Mouse (Mus musculus) midbrain, embryonic 14.5 days (tissue): Measurements from ENCODE around the gene Slc35g3. TPM values are rescaled to one million over a fixed set of nuclear protein-coding genes. Genes with fewer than 3 reads are reported as not detected.

Experiments used
- ATAC-seq: fragments of 200-750 bp; cut with Nextera tagmentation; 2 replicates; pipeline ENCODE4 v1.8.0; 2017; ENCODE audit warnings: moderate number of reproducible peaks, moderate library complexity; ENCODE audit not compliant: low FRiP score, low TSS enrichment
- DNase-seq: peaks from one replicate; pipeline ENCODE4 v3.0.0-alpha.2; 2015
- H3K27ac ChIP-seq: fragments of 300-500 bp; sonication (generic); replicated peaks from 2 replicates; pipeline ENCODE4 v1.5.1; 2014; ENCODE audit warnings: mild to moderate bottlenecking, low read depth, low read length, moderate library complexity
- H3K27me3 ChIP-seq: fragments of 300-500 bp; sonication (generic); 2 replicates; pipeline ENCODE4 v1.6.1; 2014; ENCODE audit warnings: low read length, control low read depth, mixed read lengths; ENCODE audit not compliant: control insufficient read depth, insufficient read depth
- H3K36me3 ChIP-seq: fragments of 300-500 bp; sonication (generic); 2 replicates; pipeline ENCODE4 v1.6.1; 2014; ENCODE audit warnings: low read length, control low read depth; ENCODE audit not compliant: control insufficient read depth, insufficient read depth
- H3K4me1 ChIP-seq: fragments of 300-500 bp; sonication (generic); 2 replicates; pipeline ENCODE4 v1.6.1; 2014; ENCODE audit warnings: mild to moderate bottlenecking, antibody characterized with exemption, low read length, control low read depth; ENCODE audit not compliant: control insufficient read depth, insufficient read depth
- H3K4me2 ChIP-seq: fragments of 300-500 bp; sonication (generic); 2 replicates; pipeline ENCODE4 v1.6.1; 2014; ENCODE audit warnings: mild to moderate bottlenecking, low read length, moderate library complexity
- H3K4me3 ChIP-seq: fragments of 300-500 bp; sonication (generic); replicated peaks from 2 replicates; pipeline ENCODE4 v1.5.1; 2014; ENCODE audit warnings: low read depth, low read length
- H3K9ac ChIP-seq: fragments of 300-500 bp; sonication (generic); replicated peaks from 2 replicates; pipeline ENCODE4 v1.6.1; 2014; ENCODE audit warnings: mild to moderate bottlenecking, low read length, moderate library complexity
- H3K9me3 ChIP-seq: fragments of 300-500 bp; sonication (generic); 2 replicates; pipeline ENCODE4 v1.6.1; 2016; ENCODE audit warnings: low read length, control low read depth, mixed read lengths; ENCODE audit not compliant: control insufficient read depth
- WGBS: fragments of 180-500 bp; shearing (Covaris S2); extraction: QIAGEN DNeasy Blood & Tissue Kit; methylation state at CpG from one replicate; pipeline ENCODE4 v1.1.7; 2014; 5-methylcytosine and 5-hydroxymethylcytosine counted together
- polyA plus RNA-seq: library from polyadenylated mRNA; unstranded; fragments of >200 nt; fragmentation: Nextera tagmentation; extraction: Ambion mirVana; gene quantifications from 2 replicates; pipeline ENCODE4 v1.2.1, GENCODE M21; 2014

The Slc35g3 gene
- polyA plus RNA-seq, 1 experiment from 2014 or later, result 0.14 TPM

- no peak overlapping the region for H3K4me3 ChIP-seq
- no peaks in the 10 kb centered on the region for H3K9me3 ChIP-seq
- 68% methylated on average over 7 of the region's 7 CpGs for WGBS
- no peak overlapping the region for H3K4me2 ChIP-seq
- DNase-seq (no peak), ATAC-seq (no peak)
- no peak overlapping the region for H3K9ac ChIP-seq
- no peak overlapping the region for H3K27ac ChIP-seq
- peaks cover 23% of the 10 kb centered on the region for H3K4me1 ChIP-seq
- no peaks in the 10 kb centered on the region for H3K36me3 ChIP-seq
- H3K27me3 ChIP-seq, result no peaks in the 10 kb centered on the region
Measured at GRCm38 (mm10) chr11:69763551-69763950, 1.8 kb upstream of the Slc35g3 start.

GRCm38 (mm10) chr11:69760901-69761200, 917 bp downstream of the Slc35g3 start:
- Histone ChIP-seq H3K9me3 (no peaks in the 10 kb centered on the region), H3K9ac (peak overlapping the region; percentile 68; the same call in 1 of the 2 replicates), H3K4me2 (no peak overlapping the region), H3K36me3 (no peaks in the 10 kb centered on the region), H3K27me3 (no peaks in the 10 kb centered on the region), H3K4me1 (peaks cover 29% of the 10 kb centered on the region), H3K27ac (peak overlapping the region; percentile 99), H3K4me3 (no peak overlapping the region)
- WGBS, result 93% methylated on average over 7 of the region's 7 CpGs
- no peak for ATAC-seq
- no peak for DNase-seq

GRCm38 (mm10) chr11:69760160-69760900, 1.4 kb downstream of the Slc35g3 start:
- Histone ChIP-seq H3K4me2 (peak overlapping the region; percentile 82), H3K27me3 (no peaks in the 10 kb centered on the region), H3K36me3 (no peaks in the 10 kb centered on the region), H3K9ac (peak overlapping the region; percentile 68), H3K4me1 (peaks cover 35% of the 10 kb centered on the region), H3K9me3 (no peaks in the 10 kb centered on the region), H3K4me3 (peak overlapping the region; percentile 54; the same call in 1 of the 2 replicates), H3K27ac (peak overlapping the region; percentile 99)
- ATAC-seq, result no peak
- 74% methylated on average over 14 of the region's 14 CpGs for WGBS
- DNase-seq, result peak; percentile 17

GRCm38 (mm10) chr11:69758971-69759721, 2.6 kb downstream of the Slc35g3 start:
- Histone ChIP-seq H3K27me3 (no peaks in the 10 kb centered on the region), H3K9me3 (no peaks in the 10 kb centered on the region), H3K4me1 (peaks cover 41% of the 10 kb centered on the region), H3K9ac (peak overlapping the region; percentile 68), H3K27ac (peak overlapping the region; percentile 99), H3K4me3 (peak overlapping the region; percentile 54), H3K36me3 (no peaks in the 10 kb centered on the region), H3K4me2 (peak overlapping the region; percentile 82)
- ATAC-seq (peak; percentile 87), DNase-seq (peak; percentile 95)
- WGBS, result under 1% methylated on average over 37 of the region's 37 CpGs

GRCm38 (mm10) chr11:69758478-69758970, 3.2 kb downstream of the Slc35g3 start, which contains the start of gene Polr2a:
Gene Polr2a, minus strand, starts transcription at chr11:69758637.
- Histone ChIP-seq H3K4me3 (peak within 1 kb of the TSS; percentile 54), H3K27ac (peak within 1 kb of the TSS; percentile 99), H3K9ac (peak within 1 kb of the TSS; percentile 92), H3K9me3 (no peaks in the 10 kb centered on the region), H3K4me1 (peaks cover 41% of the 10 kb centered on the region), H3K36me3 (no peaks in the 10 kb centered on the region), H3K27me3 (no peaks in the 10 kb centered on the region), H3K4me2 (peak within 1 kb of the TSS; percentile 82)
- ATAC-seq, result peak; percentile 97
- WGBS, result 0% methylated on average over 35 of the region's 36 CpGs
- DNase-seq, result peak; percentile 99

GRCm38 (mm10) chr11:69758090-69758456, 3.7 kb downstream of the Slc35g3 start:
- peak overlapping the region; percentile 99 for H3K27ac ChIP-seq
- WGBS, result under 1% methylated on average over 24 of the region's 26 CpGs
- peaks cover 41% of the 10 kb centered on the region for H3K4me1 ChIP-seq
- H3K4me2 ChIP-seq, result peak overlapping the region; percentile 82
- DNase-seq, result peak; percentile 98
- peak overlapping the region; percentile 54 for H3K4me3 ChIP-seq
- H3K9ac ChIP-seq, result peak overlapping the region; percentile 92
- H3K36me3 ChIP-seq, result no peaks in the 10 kb centered on the region
- H3K9me3 ChIP-seq, result no peaks in the 10 kb centered on the region
- peak; percentile 86 for ATAC-seq
- H3K27me3 ChIP-seq, result no peaks in the 10 kb centered on the region

- Histone ChIP-seq H3K27ac (peak overlapping the region; percentile 99), H3K9me3 (no peaks in the 10 kb centered on the region), H3K4me1 (peaks cover 41% of the 10 kb centered on the region), H3K27me3 (no peaks in the 10 kb centered on the region), H3K4me3 (peak overlapping the region; percentile 54), H3K4me2 (peak overlapping the region; percentile 82), H3K36me3 (no peaks in the 10 kb centered on the region), H3K9ac (peak overlapping the region; percentile 92)
- 46% methylated on average over 9 of the region's 9 CpGs for WGBS
- ATAC-seq (no peak), DNase-seq (no peak)
Measured at GRCm38 (mm10) chr11:69757303-69758089, 4.3 kb downstream of the Slc35g3 start.

GRCm38 (mm10) chr11:69754701-69755100, 7.1 kb downstream of the Slc35g3 start:
- Histone ChIP-seq H3K27ac (no peak overlapping the region), H3K4me3 (peak overlapping the region; percentile 4; the same call in 1 of the 2 replicates), H3K27me3 (no peaks in the 10 kb centered on the region), H3K4me1 (peaks cover 30% of the 10 kb centered on the region), H3K36me3 (no peaks in the 10 kb centered on the region), H3K9ac (no peak overlapping the region), H3K9me3 (no peaks in the 10 kb centered on the region), H3K4me2 (peak overlapping the region; percentile 82)
- DNase-seq (peak; percentile 86), ATAC-seq (no peak)
- WGBS, result 60% methylated on average over 3 of the region's 3 CpGs
